Mouse (Mus musculus) embryo, embryonic 11.5 days (tissue): Measurements from ENCODE around the gene Prkaca.

Experiments
- DNase-seq: peaks from one replicate; pipeline ENCODE4 v3.0.0-alpha.2; 2012; ENCODE audit warnings: low read depth, low spot score

Prkaca gene

GRCm38 (mm10) chr8:83972150-83973120, at the start of gene Prkaca:
Prkaca (plus strand) TSS chr8:83972993.
- peak; percentile 98 for DNase-seq

GRCm38 (mm10) chr8:83924585-83924984, 48.2 kb upstream of the Prkaca start:
- DNase-seq: no peak

GRCm38 (mm10) chr8:83926266-83926665, 46.5 kb upstream of the Prkaca start:
- DNase-seq: no peak

- DNase-seq: no peak
Measured at GRCm38 (mm10) chr8:83934222-83934621, 38.6 kb upstream of the Prkaca start.

GRCm38 (mm10) chr8:83934994-83935393, 37.8 kb upstream of the Prkaca start:
- DNase-seq: no peak

- no peak for DNase-seq
Measured at GRCm38 (mm10) chr8:83935435-83935834, 37.4 kb upstream of the Prkaca start.

- no peak for DNase-seq
Measured at GRCm38 (mm10) chr8:83937645-83938044, 35.1 kb upstream of the Prkaca start.

- DNase-seq: no peak
Measured at GRCm38 (mm10) chr8:83938330-83938729, 34.5 kb upstream of the Prkaca start.

GRCm38 (mm10) chr8:83941066-83941677, 31.6 kb upstream of the Prkaca start:
- no peak for DNase-seq

GRCm38 (mm10) chr8:83942446-83942845, 30.3 kb upstream of the Prkaca start:
- no peak for DNase-seq

GRCm38 (mm10) chr8:83945540-83945939, 27.3 kb upstream of the Prkaca start:
- DNase-seq: no peak

GRCm38 (mm10) chr8:83954749-83955105, 18.1 kb upstream of the Prkaca start:
- DNase-seq: no peak

- peak; percentile 100 for DNase-seq
Measured at GRCm38 (mm10) chr8:83955106-83955957, 17.5 kb upstream of the Prkaca start, which contains the start of the genes Gm10644 and Asf1b. Gm10644 (minus strand) TSS chr8:83955205. Asf1b (plus strand) TSS chr8:83955507.

GRCm38 (mm10) chr8:83955958-83956218, 16.9 kb upstream of the Prkaca start:
- no peak for DNase-seq

- no peak for DNase-seq
Measured at GRCm38 (mm10) chr8:83956789-83957188, 16.0 kb upstream of the Prkaca start.

- no peak for DNase-seq
Measured at GRCm38 (mm10) chr8:83964015-83964765, 8.6 kb upstream of the Prkaca start.

GRCm38 (mm10) chr8:83967701-83968100, 5.1 kb upstream of the Prkaca start:
- no peak for DNase-seq

GRCm38 (mm10) chr8:83971121-83971520, 1.7 kb upstream of the Prkaca start:
- DNase-seq: no peak

- no peak for DNase-seq
Measured at GRCm38 (mm10) chr8:83971661-83972060, 1.1 kb upstream of the Prkaca start.

GRCm38 (mm10) chr8:83973161-83974031, 603 bp downstream of the Prkaca start:
- no peak for DNase-seq
